Mouse (Mus musculus) heart, adult 2 months (tissue): ENCODE data around the gene Vsig10.

Experiments
- CTCF ChIP-seq: fragments of 200-600 bp; IDR thresholded peaks from 2 replicates; pipeline ENCODE4 v1.8.1; 2022; ENCODE audit warnings: antibody characterized with exemption, mild to moderate bottlenecking, moderate library complexity
- EP300 ChIP-seq: fragments of 200-500 bp; IDR thresholded peaks from 2 replicates; pipeline ENCODE4 v1.6.1; 2011; ENCODE audit warnings: low read depth, low read length, control low read depth; ENCODE audit not compliant: insufficient read depth
- POLR2A ChIP-seq: fragments of 200-500 bp; IDR thresholded peaks from 2 replicates; pipeline ENCODE4 v1.6.1; 2011; ENCODE audit warnings: mild to moderate bottlenecking, low read depth, low read length, control low read depth; ENCODE audit not compliant: insufficient read depth

GRCm38 (mm10) chr5:117347011-117347410 is 28.1 kb downstream of the Vsig10 start:
- TF ChIP-seq EP300 (no peak), POLR2A (no peak), CTCF (no peak)
